Mouse (Mus musculus) bone marrow, adult 2 months (tissue): ENCODE results near the gene Wiz.

Experiments
- CTCF ChIP-seq: fragments of 200-500 bp; IDR thresholded peaks from 2 replicates; pipeline ENCODE4 v1.5.1; 2011; ENCODE audit warnings: low read length, control low read depth; ENCODE audit not compliant: control insufficient read depth, insufficient read depth
- POLR2A ChIP-seq: fragments of 200-500 bp; IDR thresholded peaks from 2 replicates; pipeline ENCODE4 v1.6.1; 2011; ENCODE audit warnings: low read depth, mild to moderate bottlenecking, control low read depth, low read length, borderline replicate concordance; ENCODE audit not compliant: control insufficient read depth

- TF ChIP-seq POLR2A (no peak), CTCF (no peak)
These were observed 81.3 kb downstream of the Wiz start for GRCm38 (mm10) chr17:32307963-32308362.
